Mouse (Mus musculus): ENCODE data around the gene Gm13040. TPM values are rescaled to one million over a fixed set of nuclear protein-coding genes. Genes with fewer than 3 reads are reported as not detected.
"Not testable (repeated sequence)": the region's sequence is repeated elsewhere in the genome, so short reads cannot be mapped to it uniquely, and the experiment has no call there.

The Gm13040 gene
- polyA plus RNA-seq (2012; rRNA removed): not detected in 2 replicates

GRCm38 (mm10) chr4:143535654-143536053, at the start of gene Gm13040:
TSS of gene Gm13040 (plus strand) at chr4:143535954.
- not testable (repeated sequence) for DNase-seq; H3K4me3 ChIP-seq (ENCODE audit: control insufficient read depth, insufficient read depth, low read length); H3K27me3 ChIP-seq (ENCODE audit: control insufficient read depth, insufficient read depth, low read length); H3K36me3 ChIP-seq (ENCODE audit: control insufficient read depth, insufficient read depth, low read length); H3K27ac ChIP-seq (ENCODE audit: control insufficient read depth, insufficient read depth, low read length); H3K4me1 ChIP-seq (replicated peaks; ENCODE audit: control insufficient read depth, insufficient read depth, low read length)
- WGBS: no CpG with 5 or more reads among the region's 3 CpGs

- H3K27ac ChIP-seq (ENCODE audit: control insufficient read depth, insufficient read depth, low read length): no peak within 1 kb of the TSS
- no peaks in the 10 kb centered on the region for H3K36me3 ChIP-seq (ENCODE audit: control insufficient read depth, insufficient read depth, low read length)
- H3K4me3 ChIP-seq (ENCODE audit: control insufficient read depth, insufficient read depth, low read length): no peak within 1 kb of the TSS
- H3K27me3 ChIP-seq (ENCODE audit: control insufficient read depth, insufficient read depth, low read length): no peaks in the 10 kb centered on the region
- DNase-seq: no peak
- H3K4me1 ChIP-seq (replicated peaks; ENCODE audit: control insufficient read depth, insufficient read depth, low read length): no peaks in the 10 kb centered on the region
- 92% methylated on average over 3 of the region's 3 CpGs for WGBS
- no peak for TF ChIP-seq CTCF (IDR thresholded peaks at IDR 0.05; ENCODE audit: borderline replicate concordance, control insufficient read depth, extremely low read depth, insufficient read depth, low read length, poor library complexity)
- TF ChIP-seq POLR2A (IDR thresholded peaks at IDR 0.05; ENCODE audit: control insufficient read depth, extremely low read depth, insufficient read depth, low read length, poor library complexity): no peak
Observed at GRCm38 (mm10) chr4:143511043-143511442, 24.7 kb upstream of the Gm13040 start, which contains the start of gene Gm13043. TSS of gene Gm13043 (plus strand) at chr4:143511343.

- H3K27ac ChIP-seq (ENCODE audit: control insufficient read depth, insufficient read depth, low read length); H3K27me3 ChIP-seq (ENCODE audit: control insufficient read depth, insufficient read depth, low read length); H3K36me3 ChIP-seq (ENCODE audit: control insufficient read depth, insufficient read depth, low read length); DNase-seq; H3K4me3 ChIP-seq (ENCODE audit: control insufficient read depth, insufficient read depth, low read length); H3K4me1 ChIP-seq (replicated peaks; ENCODE audit: control insufficient read depth, insufficient read depth, low read length): not testable (repeated sequence)
- WGBS: no CpG with 5 or more reads among the region's 3 CpGs
Observed at GRCm38 (mm10) chr4:143551400-143551799, 15.6 kb downstream of the Gm13040 start, which contains the start of the genes BC080695 and Gm13057. TSS of gene BC080695 (plus strand) at chr4:143551700. TSS of gene Gm13057 (plus strand) at chr4:143551709.

Other genes with a start within 250 kb of the Gm13040 start
- 2.1 and 2.2 TPM in 2 replicates for gene Pdpn, start 236.4 kb upstream of the Gm13040 start, polyA plus RNA-seq (2012; rRNA removed)
- 0.11 and 0.19 TPM in 2 replicates for gene Lrrc38, start 186.2 kb upstream of the Gm13040 start, polyA plus RNA-seq (2012; rRNA removed)
- not detected in 2 replicates for gene Pramel1, start 141.5 kb upstream of the Gm13040 start, polyA plus RNA-seq (2012; rRNA removed)
- gene Pramef8, start 123.5 kb upstream of the Gm13040 start, polyA plus RNA-seq (2012; rRNA removed): 13.6 and 14.2 TPM in 2 replicates
- gene Oog4, start 85.6 kb upstream of the Gm13040 start, polyA plus RNA-seq (2012; rRNA removed): not detected in 2 replicates
- gene Gm13043, start 24.6 kb upstream of the Gm13040 start, polyA plus RNA-seq (2012; rRNA removed): 0.05 and 0.08 TPM in 2 replicates
- not detected in 2 replicates for gene BC080695, start 15.7 kb downstream of the Gm13040 start, polyA plus RNA-seq (2012; rRNA removed)
- not detected in 2 replicates for gene Gm13057, start 15.8 kb downstream of the Gm13040 start, polyA plus RNA-seq (2012; rRNA removed)
- gene Gm13083, start 79.0 kb downstream of the Gm13040 start, polyA plus RNA-seq (2012; rRNA removed): not detected in 2 replicates
- not detected in 2 replicates for gene Gm13088, start 121.3 kb downstream of the Gm13040 start, polyA plus RNA-seq (2012; rRNA removed)
- not detected in 2 replicates for gene Gm13089, start 166.8 kb downstream of the Gm13040 start, polyA plus RNA-seq (2012; rRNA removed)
- not detected in 2 replicates for gene Gm13078, start 183.5 kb downstream of the Gm13040 start, polyA plus RNA-seq (2012; rRNA removed)

All from thymus, adult 2 months (tissue).